Mouse (Mus musculus) MEL (cell line): ENCODE measurements around the gene Adprh. TPM values are rescaled to one million over a fixed set of nuclear protein-coding genes. Genes with fewer than 3 reads are reported as not detected.

Experiments used
- DNase-seq: peaks from one replicate; pipeline ENCODE4 v3.0.0; 2011; ENCODE audit warnings: low read depth, low spot score
- H3K27ac ChIP-seq: 2 replicates; pipeline ENCODE4 v1.5.1; 2012; ENCODE audit warnings: low read depth, mild to moderate bottlenecking, control low read depth, low read length, moderate library complexity; ENCODE audit not compliant: control insufficient read depth
- H3K27me3 ChIP-seq, 2 experiments: fragments of 150-350 bp in 1 of 2; sonication (generic) in 1 of 2; 2 replicates each; pipeline ENCODE4 v1.6.1; 2012; ENCODE audit warnings: low read length in 2 of 2, mild to moderate bottlenecking in 2 of 2, improper control_type of control experiment in 1 of 2, moderate library complexity in 1 of 2; ENCODE audit not compliant: insufficient read depth in 2 of 2, control insufficient read depth in 1 of 2
- H3K36me3 ChIP-seq, 2 experiments: 2 replicates each; pipeline ENCODE4 v1.6.1; 2012 to 2014; ENCODE audit warnings: low read length in 2 of 2, improper control_type of control experiment in 1 of 2, inconsistent platforms in 1 of 2, mild to moderate bottlenecking in 1 of 2; ENCODE audit not compliant: insufficient read depth in 2 of 2, control insufficient read depth in 1 of 2
- H3K4me1 ChIP-seq, 2 experiments: fragments of 150-350 bp in 1 of 2; sonication (generic) in 1 of 2; 2 replicates each; pipeline ENCODE4 v1.6.1; 2012; ENCODE audit warnings: low read length in 2 of 2, improper control_type of control experiment in 1 of 2, mild to moderate bottlenecking in 1 of 2; ENCODE audit not compliant: insufficient read depth in 2 of 2, control insufficient read depth in 1 of 2
- H3K4me3 ChIP-seq, 2 experiments: fragments of 150-350 bp in 1 of 2; sonication (generic) in 1 of 2; 2 replicates each; pipeline ENCODE4 v1.5.1; 2012; ENCODE audit warnings: low read depth in 2 of 2, low read length in 2 of 2, mild to moderate bottlenecking in 2 of 2, moderate library complexity in 2 of 2, control low read depth in 1 of 2, improper control_type of control experiment in 1 of 2; ENCODE audit not compliant: control insufficient read depth in 1 of 2, insufficient read depth in 1 of 2
- H3K79me2 ChIP-seq: 2 replicates; pipeline ENCODE4 v1.6.1; 2012; ENCODE audit warnings: mild to moderate bottlenecking, low read length, moderate library complexity; ENCODE audit not compliant: control insufficient read depth, poor library complexity, insufficient read depth
- H3K9ac ChIP-seq: 2 replicates; pipeline ENCODE4 v1.6.1; 2012; ENCODE audit warnings: low read depth, mild to moderate bottlenecking, control low read depth, low read length, moderate library complexity; ENCODE audit not compliant: control insufficient read depth, poor library complexity, severe bottlenecking
- H3K9me3 ChIP-seq: fragments of 150-350 bp; sonication (generic); replicated peaks from 2 replicates; pipeline ENCODE4 v1.6.1; 2012; ENCODE audit warnings: mild to moderate bottlenecking, low read length, improper control_type of control experiment, moderate library complexity; ENCODE audit not compliant: insufficient read depth
- ETS1 ChIP-seq: IDR thresholded peaks from 2 replicates; pipeline ENCODE4 v1.6.1; 2012; ENCODE audit warnings: low read depth, mild to moderate bottlenecking, inconsistent platforms, low read length, improper control_type of control experiment, moderate library complexity
- GATA1 ChIP-seq: IDR thresholded peaks from 2 replicates; pipeline ENCODE4 v1.6.1; 2011; ENCODE audit warnings: low read depth, low read length, improper control_type of control experiment
- MEF2A ChIP-seq: IDR thresholded peaks from 2 replicates; pipeline ENCODE4 v1.6.1; 2014; ENCODE audit warnings: low read depth, mild to moderate bottlenecking, inconsistent platforms, low read length, improper control_type of control experiment; ENCODE audit not compliant: poor library complexity, insufficient replicate concordance, severe bottlenecking; ENCODE audit errors: extremely low read depth
- RCOR1 ChIP-seq: IDR thresholded peaks from 2 replicates; pipeline ENCODE4 v1.6.1; 2012; ENCODE audit warnings: low read depth, mild to moderate bottlenecking, inconsistent platforms, low read length, improper control_type of control experiment
- SMC3 ChIP-seq: IDR thresholded peaks from 2 replicates; pipeline ENCODE4 v1.6.1; 2011; ENCODE audit warnings: low read depth, low read length, improper control_type of control experiment
- USF2 ChIP-seq, 2 experiments: IDR thresholded peaks; 2 replicates each; pipeline ENCODE4 v1.6.1; 2011 to 2012; ENCODE audit warnings: improper control_type of control experiment in 2 of 2, low read length in 2 of 2, borderline replicate concordance in 1 of 2, inconsistent platforms in 1 of 2, low read depth in 1 of 2, mild to moderate bottlenecking in 1 of 2; ENCODE audit not compliant: insufficient read depth in 1 of 2
- ZNF384 ChIP-seq: IDR thresholded peaks from 2 replicates; pipeline ENCODE4 v1.6.1; 2012; ENCODE audit warnings: low read depth, mild to moderate bottlenecking, inconsistent platforms, low read length, improper control_type of control experiment
- polyA plus RNA-seq, 2 experiments: library from polyadenylated mRNA; stranded (reverse) in 1 of 2; unstranded in 1 of 2; fragments of >175 nt in 1 of 2; fragments of >200 nt in 1 of 2; gene quantifications; 2 replicates each; pipeline versions ENCODE4 v1.2.1 to v1.2.4; 2012; ENCODE audit warnings: low replicate concordance in 2 of 2, low read depth in 1 of 2; ENCODE audit not compliant: insufficient read length in 2 of 2, insufficient read depth in 1 of 2, missing spikeins in 1 of 2
- total RNA-seq: library from RNA; depleted of rRNA; stranded (reverse); fragments of 300-350 nt; gene quantifications from 2 replicates; pipeline ENCODE4 v1.2.3, GENCODE M21; 2012

The Adprh gene
- total and polyA plus RNA-seq, 3 experiments, result 20.1 to 86.7 TPM; not detected in 1

- no peak overlapping the region for H3K4me3 ChIP-seq
- H3K4me1 ChIP-seq, result peaks cover 0 to 20% of the 10 kb centered on the region in 2 experiments; a peak in 3 of 4 replicates
- H3K27me3 ChIP-seq, result no peaks in the 10 kb centered on the region
- no peaks in the 10 kb centered on the region for H3K9me3 ChIP-seq
- peak; percentile 16; the same call in 1 of the 2 replicates for TF ChIP-seq SMC3
- no peak for TF ChIP-seq ETS1
- peaks cover 0 to 20% of the 10 kb centered on the region in 2 experiments; a peak in 2 of 4 replicates for H3K36me3 ChIP-seq
- H3K79me2 ChIP-seq, result no peaks in the 10 kb centered on the region
- no peak for DNase-seq
- no peak overlapping the region for H3K9ac ChIP-seq
- no peak overlapping the region for H3K27ac ChIP-seq
Measured at GRCm38 (mm10) chr16:38468706-38469018, 16.2 kb upstream of the Adprh start.

DNA sequence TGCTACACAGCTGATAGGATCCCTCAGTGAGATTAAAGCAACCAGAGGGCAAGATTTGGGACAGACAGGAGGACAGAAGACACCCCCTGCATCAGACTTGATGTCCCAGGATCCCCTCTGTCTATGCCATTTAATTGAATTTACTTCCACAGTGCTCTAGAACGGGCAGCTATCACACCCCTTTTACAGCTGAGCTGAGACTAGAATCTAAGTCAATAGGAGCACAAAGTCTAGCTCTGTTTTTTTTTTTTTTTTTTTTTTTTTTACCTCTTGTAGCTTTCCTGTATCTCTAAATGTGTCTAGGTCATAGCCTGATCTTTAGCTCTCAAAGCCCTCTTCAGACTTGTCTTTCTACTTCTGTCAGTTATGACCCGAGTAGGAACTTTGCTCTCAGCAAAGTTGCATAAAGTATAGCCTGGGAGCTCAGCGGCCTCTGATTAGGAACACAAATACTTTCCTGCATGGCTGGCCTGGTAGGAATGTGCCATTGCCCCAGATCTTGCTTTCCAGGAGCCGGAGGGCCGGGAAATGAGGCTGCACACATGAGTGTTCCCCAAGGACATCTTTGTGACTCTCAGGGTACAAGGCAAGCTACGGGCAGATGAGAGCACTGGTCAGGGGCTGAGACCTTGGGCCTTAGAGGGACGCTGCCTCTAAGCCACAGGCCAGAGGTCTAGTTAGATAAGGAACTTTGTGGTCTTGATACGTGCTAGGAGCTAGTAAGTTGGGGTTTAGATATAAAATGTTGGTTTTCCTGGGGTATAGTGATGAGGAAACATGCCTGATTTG lies 15.6 kb upstream of the Adprh start:
- H3K4me1 ChIP-seq, result peaks cover 0 to 15% of the 10 kb centered on the region in 2 experiments; a peak in 2 of 4 replicates
- H3K27ac ChIP-seq, result no peak overlapping the region
- peaks cover 0 to 16% of the 10 kb centered on the region in 2 experiments; a peak in 2 of 4 replicates for H3K36me3 ChIP-seq
- H3K79me2 ChIP-seq, result no peaks in the 10 kb centered on the region
- no peak for TF ChIP-seq RCOR1
- TF ChIP-seq GATA1, result 0 out of 2 replicates have a peak, but pooled peaks have one; percentile 17
- peak; percentile 54 for TF ChIP-seq ZNF384
- TF ChIP-seq, all 39 proteins: peak for 2
- DNase-seq, result no peak
- no peak overlapping the region for H3K9ac ChIP-seq
- no peaks in the 10 kb centered on the region for H3K9me3 ChIP-seq
- no peak overlapping the region for H3K4me3 ChIP-seq
- no peaks in the 10 kb centered on the region for H3K27me3 ChIP-seq

- Histone ChIP-seq H3K27me3 (no peaks in the 10 kb centered on the region), H3K4me3 (no peak overlapping the region), H3K36me3 (peaks cover 0 to 9% of the 10 kb centered on the region in 2 experiments; a peak in 1 of 4 replicates), H3K9ac (no peak overlapping the region), H3K79me2 (no peaks in the 10 kb centered on the region), H3K27ac (no peak overlapping the region), H3K4me1 (peaks cover 0 to 12% of the 10 kb centered on the region in 2 experiments; a peak in 2 of 4 replicates), H3K9me3 (no peaks in the 10 kb centered on the region)
- no peak for DNase-seq
- TF ChIP-seq MEF2A, result no peak
- no peak for TF ChIP-seq USF2 (IDR thresholded peaks at IDR 0.05; ENCODE audit: borderline replicate concordance in 1 of 2, insufficient read depth in 1 of 2, low read depth in 1 of 2, low read length in 2 of 2)
Measured at GRCm38 (mm10) chr16:38467091-38467916, 14.8 kb upstream of the Adprh start.
